Mouse (Mus musculus) frontal cortex, adult 2 months (tissue): ENCODE results near the gene Hmga2. TPM values are rescaled to one million over a fixed set of nuclear protein-coding genes. Genes with fewer than 3 reads are reported as not detected.
"Not testable (repeated sequence)": the region's sequence is repeated elsewhere in the genome, so short reads cannot be mapped to it uniquely, and the experiment has no call there.

Experiments
- DNase-seq, 2 experiments: peaks; one replicate each; pipeline ENCODE4 v3.0.0; 2022; ENCODE audit warnings: low spot score in 1 of 2; ENCODE audit errors: extremely low spot score in 1 of 2
- polyA plus RNA-seq: library from polyadenylated mRNA; depleted of rRNA; stranded (reverse); fragments of >200 nt; gene quantifications from 2 replicates; pipeline ENCODE4 v1.2.3, GENCODE M21; 2012

Hmga2 gene
- polyA plus RNA-seq, 1 experiment: not detected

DNA sequence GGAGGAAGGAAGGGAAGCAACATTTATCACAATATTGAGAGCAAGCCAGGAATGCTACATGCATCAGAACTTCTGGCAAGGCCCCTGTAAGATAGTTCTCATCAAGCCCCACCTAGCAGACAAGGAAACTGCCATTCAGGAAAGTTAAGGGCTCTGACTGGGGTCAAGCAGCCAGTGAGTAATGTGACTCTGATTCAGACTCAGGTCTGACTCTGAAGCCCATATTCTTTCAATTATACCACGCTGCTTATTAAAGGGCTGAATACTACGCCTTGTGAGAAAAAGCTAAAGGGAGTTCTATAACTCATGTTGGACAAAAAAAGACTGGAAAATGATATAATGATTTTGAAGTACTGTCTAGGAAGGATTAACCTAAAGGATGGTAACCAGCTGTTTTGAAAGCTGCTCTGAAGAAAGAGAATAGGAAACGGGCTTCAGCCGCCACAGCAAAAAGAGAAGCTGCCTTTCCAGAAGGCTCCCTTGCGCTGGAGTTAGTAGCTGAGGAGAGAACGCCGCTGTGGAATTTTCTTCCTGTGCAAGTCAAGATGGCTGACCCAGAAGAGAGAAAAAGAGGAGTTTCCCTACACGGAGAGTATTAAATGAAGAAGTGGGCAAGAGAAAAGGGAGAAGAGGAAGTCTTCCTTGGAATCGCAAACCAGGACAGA, 76.3 kb downstream of the Hmga2 start:
- no peak for DNase-seq

DNA sequence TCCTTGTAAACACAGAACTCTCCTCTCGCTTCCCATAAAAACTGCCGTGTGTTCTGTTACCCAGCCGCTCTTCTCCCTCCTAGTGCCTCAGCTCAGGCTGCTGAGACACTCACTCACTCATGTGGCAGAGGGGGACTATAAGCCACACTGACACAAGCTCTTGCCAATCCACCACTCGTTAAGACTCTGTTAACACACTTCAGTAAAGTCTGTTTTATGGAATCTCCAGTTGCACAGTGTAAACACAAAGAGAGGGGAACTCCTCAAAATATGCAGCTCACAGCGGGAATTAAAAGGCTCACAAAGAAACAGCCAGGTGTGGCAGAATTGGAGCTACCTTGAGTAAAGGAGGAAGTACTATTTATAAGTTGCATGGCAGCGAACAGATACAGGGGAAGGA, 77.5 kb downstream of the Hmga2 start:
- no peak for DNase-seq

DNA sequence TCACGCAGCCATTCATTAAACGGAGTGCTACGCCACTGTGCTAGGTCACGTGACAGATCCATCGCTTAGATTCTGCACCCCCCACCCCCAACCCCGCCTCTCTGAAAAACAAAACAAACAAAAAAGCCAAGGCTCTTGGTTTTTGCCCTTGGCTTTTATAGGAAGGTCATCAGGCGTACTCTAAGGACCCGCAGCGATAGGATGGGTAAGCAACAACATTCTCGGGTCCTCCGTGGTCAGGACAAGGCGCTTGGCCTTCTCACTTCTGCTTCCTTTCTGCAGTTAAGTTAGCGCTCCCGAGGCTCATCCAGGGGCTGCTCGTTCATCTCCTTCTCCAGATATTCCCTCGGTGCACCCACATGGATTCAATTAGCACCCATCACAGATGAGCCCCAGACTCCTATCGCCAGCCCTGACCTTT, 79.0 kb downstream of the Hmga2 start:
- no peak for DNase-seq

DNA sequence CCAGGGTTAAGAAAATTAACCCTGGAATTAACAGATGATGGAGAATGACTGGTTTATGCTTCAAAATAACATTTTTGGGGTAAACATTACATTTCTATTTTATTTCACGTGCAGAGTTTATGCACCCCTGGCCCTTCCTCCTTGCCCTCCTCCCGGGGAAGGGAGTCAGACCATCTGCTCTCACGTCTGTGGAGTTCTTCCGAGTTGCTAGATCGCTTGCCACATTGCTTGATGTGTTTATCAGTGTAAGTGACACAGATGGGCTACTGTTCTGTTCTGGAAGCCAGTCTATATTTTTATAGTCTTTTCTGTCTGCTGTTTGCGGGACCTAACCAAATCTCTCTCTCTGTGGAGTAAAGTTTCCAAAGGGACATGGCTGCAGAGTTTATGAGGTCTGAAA, 80.7 kb downstream of the Hmga2 start:
- DNase-seq: no peak

DNA sequence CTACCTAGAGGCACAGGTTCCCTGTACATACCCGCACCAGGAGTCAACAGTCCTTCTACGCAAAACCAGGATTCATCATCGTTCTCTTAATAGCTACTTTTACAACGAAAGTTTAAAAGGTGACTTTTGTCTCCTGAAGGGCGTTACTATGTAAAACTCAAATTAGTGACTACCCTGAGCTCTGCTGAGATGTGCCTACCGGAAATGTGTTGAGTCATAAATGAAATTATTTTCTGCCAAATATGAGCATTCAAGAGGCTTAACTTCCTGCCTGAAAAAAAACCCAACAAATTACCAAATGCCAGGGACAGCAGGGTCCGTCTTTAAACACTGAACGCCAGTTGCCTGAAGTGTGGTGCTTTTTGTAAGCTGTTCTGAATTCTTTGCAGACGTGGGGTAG, 81.5 kb downstream of the Hmga2 start:
- no peak for DNase-seq

DNA sequence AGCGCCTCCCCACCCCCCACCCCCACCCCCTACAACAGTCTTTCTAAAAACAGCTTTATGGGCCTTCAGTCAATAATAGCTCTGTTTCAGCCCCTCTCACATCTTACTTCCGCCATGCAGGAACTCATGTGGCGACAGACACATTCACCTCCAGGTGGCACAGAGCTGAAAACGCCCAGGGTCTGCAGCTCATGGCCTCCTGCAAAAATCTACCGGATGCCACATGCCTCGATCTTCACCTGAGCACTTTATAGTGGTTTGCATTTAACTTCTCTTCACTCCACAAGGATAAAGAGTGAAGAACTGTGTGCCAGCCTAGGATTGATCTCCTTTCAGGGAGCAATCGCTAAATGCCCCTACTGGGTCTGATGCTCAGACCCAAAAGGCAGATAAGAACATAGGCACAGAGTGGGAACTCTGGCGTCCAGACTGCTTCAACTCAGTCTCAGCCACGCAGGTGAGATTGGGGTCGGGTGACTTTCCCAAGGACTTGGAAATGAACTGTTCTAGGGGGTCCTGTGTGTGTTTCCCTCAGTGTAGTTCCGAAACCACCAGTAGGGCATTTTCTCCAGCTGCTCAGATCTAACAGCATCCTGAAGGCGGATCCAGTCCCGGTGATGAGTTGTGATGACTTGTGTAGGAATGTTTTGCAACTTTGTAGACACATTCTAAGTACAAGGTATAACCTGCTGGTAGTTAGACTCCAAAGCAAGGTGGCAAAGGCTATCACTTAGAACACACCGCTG, 84.1 kb downstream of the Hmga2 start:
- DNase-seq: no peak

DNA sequence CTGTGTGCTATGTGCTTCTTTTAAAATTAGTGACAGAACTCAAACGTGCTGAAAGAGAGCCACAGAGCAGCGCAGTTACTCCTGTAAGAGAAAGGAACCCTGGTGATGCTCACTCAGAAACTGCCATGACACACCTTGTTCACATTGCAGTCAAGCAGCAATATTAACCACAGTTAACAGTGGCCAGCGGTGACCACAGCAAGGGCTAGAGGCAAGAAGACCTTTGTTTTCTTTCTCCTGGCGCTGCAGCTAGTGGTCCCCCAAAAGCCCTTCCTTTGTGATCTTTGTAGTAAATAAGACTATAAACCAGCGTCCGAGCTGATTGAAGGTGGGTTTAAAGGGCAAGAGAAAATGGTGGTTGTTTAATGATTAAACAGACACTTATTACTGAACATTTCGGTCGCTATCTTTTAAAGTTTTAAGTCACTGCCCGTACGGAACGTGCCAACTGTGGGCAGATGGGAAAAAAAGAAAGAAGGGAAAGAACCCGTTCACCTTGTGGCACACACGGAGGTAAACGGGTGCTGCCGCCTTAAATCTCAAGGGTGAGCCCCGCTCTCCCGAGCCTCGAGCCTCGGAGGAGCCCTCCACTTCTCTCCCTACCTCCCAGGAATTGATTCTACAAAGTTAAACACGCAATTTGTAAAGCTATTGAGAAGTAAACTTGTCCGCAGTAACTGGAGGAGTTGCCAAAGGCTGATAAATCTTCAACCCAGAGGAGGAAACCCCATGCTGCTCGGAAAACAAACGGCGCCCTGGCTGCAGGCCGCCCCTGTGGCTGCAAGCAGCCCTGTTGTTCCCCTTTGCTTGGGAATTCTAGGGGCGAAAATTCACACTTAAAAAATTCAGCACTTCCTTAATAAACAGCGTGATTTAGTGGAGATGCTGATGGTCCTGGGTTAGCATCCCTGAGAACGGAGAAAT, 85.1 kb downstream of the Hmga2 start:
- no peak for DNase-seq

DNA sequence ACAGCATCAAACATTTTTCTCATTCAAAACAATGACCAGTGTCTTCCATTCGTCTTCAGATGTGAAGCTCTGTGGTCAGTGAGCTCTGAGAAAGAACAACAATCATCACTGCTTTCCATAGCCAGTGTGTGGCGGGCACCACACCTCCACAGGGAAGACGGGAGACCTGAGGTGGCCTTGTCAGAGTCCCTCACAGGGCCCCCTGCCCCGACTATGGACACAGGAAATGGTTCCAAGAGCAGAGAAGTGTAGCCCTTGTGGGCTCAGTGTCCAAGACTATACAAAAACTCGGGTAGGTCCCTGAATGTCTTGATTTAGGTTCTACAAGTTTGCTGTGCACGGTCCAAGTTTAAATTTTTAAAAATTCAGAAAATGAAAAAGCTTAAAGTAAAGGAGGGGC, 86.6 kb downstream of the Hmga2 start:
- no peak for DNase-seq

DNA sequence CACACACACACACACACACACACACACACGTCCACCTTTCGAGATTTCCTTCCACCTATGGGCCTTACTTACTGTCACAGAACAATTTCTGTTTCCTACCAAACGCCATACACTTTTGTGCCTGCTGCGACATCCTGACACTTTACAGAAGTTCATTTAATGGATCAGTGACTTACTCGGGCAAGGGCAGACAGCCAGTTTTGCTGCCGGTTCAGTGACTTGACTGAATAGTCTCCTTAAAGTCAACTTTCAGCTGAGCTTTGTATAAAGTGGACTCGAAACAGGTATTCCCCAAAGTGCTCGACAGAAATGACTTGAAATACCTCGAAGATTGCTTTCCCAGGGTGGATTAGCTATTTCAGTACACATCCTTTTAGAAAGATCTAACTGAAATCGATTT, 87.3 kb downstream of the Hmga2 start:
- DNase-seq: no peak

DNA sequence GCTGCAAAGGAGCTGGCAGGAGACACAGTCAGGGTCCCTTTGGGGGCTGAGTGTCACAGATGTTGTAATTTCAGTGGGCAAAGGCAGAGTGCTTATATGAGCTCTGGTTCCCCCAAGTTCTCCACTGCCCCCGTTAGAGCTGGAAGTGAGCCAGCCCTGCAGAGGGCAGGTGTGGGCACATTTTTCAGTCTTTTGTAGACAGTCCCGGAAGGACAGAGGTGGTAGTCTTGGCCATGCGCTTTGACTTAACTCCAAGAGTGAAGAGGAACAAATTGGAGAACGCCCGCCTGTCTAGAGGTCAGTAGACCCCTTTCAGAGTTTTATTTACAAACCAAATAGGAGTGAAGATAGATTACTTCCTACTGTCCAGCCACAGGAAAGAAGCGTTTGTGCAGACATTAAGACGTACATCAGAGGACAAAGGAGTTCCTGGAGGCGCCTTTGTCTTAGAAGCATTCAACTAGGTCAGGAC, 87.8 kb downstream of the Hmga2 start:
- no peak for DNase-seq

DNA sequence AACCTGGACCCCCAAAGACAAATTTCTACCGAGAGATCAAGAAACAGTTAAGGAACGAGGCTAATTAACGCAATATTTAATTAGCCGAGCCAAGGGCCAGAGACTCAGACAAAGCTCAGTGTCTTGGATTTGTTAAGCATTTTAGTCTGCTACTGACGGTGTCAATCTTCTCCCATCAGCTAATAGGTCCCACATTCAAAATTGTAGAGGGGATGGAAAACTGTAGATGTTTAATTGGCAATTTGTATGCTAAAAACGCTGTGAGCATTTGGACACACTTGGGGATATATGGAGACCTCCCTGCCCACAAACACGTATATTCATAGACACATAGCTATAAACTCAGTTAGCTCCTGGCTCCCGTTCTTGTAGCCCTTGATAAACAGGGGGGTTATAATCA, 89.2 kb downstream of the Hmga2 start:
- DNase-seq: no peak

DNA sequence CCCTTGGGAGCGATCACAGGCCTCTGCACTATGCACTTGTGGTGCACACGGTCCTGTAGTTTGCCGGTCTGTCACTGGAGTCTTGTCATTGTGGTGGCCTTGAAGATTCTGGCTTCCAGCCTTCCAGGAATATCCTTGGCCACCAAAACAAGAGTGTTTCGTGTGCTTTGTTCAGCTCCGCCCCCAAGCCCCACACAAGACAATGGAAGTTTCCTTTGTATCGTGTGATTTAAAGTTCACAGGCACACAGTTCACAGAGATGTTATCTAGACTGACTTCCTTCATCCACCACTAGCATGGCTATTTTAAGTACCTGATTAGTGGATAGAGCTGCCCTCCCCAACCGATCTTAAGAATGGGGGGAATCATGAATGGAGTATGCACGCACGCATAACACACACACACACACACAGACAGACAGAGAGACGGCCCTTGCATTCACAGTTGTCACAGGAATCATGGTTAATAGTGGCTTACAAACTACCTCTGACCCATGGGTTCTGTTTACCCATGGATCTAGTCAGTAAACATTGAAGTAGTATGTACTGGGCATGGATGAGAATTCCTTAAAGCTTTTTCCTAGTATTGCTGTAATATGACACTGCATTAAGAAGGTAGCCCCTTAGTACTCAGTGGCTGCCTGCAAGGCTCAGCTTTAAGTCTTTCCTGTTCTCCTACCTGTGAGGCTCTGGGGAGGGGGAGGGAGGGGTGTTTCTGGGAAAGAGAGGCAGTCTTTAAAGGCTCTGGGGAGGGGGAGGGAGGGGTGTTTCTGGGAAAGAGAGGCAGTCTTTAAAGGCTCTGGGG, 91.3 kb downstream of the Hmga2 start:
- DNase-seq: no peak

DNA sequence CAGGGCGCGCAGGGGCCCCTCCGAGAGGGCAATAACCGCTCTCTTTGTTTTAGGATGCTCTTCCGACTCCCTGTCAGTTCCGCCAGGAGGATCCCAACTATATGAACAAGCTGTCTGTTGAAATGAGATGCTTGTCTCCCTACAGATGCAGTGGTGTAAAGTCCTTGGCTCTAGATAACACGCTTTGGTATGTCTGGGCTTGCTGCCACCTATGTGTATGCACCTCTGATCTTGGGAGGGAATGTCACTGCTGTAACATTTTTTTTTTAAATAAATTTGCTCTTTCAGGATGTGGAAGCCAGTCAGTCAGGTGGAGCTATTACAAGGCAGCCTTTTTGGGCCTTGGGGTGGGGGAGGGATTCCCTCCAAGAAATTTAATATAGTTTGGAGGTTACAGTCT, 92.2 kb downstream of the Hmga2 start:
- DNase-seq: no peak

DNA sequence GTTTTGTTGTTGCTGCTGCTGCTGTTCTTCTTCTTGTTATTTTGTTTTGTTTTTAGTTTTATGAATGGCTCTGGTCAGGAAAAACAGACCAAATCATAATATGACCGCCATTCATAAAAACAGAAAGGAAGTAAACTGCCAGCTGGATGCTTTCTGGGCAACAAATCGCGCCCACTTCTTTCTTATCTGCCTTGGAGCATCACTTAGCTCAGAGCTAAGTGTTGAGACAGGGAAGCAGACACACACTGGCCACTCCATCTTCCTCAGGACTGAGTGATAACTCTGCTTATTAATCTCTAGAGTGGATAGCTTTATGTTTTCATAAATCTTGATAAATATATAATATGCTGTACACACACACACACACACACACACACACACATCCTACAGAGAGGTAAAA, 98.5 kb downstream of the Hmga2 start:
- no peak for DNase-seq

DNA sequence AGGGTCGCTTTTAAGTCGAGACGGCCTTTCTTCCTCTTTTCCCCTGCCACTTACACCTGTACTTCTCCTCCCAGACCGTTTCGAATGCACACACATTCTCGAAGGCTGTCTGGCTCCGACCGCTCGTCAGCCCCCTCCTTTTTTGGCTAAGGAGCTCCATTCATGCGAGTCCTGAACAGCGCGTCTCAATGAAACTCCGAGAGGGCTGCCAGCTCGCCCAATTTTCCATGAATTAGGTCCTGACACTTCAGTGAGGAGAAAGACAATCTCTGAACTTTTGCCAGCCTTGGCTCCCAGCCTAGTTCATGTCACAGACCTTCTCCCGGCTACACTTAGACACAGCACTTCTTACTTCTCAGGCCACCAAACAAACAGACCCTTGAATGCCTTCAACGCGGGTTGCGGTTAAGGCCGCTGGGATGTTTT, 98.9 kb downstream of the Hmga2 start:
- peak; percentile 74 to 85 for DNase-seq

DNA sequence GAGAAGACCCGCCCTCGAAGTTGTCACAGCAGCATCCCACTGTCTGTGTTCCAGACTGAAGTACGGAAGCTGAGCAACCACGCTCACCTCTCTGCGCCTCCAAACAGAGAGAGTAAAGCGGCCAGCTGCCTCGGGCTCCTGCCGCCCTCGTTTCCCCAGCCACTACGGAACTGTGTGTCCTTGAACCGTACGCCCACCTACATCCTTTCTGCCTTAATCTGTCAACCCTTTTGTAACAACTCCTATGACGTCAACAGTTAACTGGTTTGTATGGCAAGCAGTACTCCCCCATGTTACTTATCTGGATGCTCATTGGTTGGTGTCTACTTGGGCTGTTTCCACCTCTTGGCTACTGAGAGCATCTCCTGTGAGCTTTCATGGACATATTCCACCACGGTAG, 100.8 kb downstream of the Hmga2 start:
- no peak for DNase-seq

DNA sequence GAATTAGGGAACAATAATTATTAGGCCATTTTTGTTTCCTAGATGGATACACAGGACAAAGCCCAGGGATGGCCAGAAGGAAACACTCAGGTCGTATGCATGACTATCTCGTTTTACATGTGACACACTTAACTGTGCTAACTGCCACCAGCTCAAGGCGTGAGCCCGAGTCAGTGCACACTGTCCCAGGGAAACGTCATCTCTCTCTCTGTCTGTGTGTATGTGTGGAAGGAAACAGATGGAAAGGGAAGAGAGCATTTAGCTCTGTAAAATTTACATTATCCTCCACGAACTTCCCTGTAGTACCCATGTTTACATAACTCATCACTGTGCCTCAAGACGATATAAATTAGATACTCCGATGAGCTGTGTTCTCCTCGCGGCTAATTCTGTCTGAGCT, 105.1 kb downstream of the Hmga2 start:
- DNase-seq: no peak

DNA sequence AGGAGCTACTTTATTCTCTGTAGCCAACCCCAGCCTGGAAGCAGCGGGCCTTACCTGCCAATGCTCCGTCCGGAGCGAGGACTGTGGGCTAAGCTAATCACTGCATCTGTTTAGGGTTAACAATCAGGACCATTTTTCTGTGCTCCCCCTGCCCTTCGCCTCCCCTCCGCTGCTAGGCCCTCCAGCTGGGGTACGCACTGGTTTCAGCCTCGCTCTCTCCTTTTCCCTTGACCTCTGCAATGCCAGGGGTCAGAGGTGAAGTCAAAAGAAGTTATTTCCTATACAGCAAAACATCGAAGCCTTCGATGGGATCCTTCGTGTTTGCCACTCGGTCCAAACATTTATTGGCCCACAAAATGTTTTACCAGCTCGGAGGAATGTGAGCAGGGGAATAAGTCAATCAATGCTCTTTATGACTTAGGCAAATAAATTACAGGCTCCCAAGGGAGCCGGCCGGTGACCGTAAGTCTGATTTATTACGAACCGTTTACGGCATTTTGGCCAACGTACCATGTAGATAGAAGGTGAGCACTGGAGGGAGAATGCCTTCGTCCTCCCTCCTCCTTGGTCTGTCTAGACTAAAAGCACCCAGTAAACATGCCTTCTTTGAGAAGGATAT, 107.0 kb downstream of the Hmga2 start:
- no peak for DNase-seq

DNA sequence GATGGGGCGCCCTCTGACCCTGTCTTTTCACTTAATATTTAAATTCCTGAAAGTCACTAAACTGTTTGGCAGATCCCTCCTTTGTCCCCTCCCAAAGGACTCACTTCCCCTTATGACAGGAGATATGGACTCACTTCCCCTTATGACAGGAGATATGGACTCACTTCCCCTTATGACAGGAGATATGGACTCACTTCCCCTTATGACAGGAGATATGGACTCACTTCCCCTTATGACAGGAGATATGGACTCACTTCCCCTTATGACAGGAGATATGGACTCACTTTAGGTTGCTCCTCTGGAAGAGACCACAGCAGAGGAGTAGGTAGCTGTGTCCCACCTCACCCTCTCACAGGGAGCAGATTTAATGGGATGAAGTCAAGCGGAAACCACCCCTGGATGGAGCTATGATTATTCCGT, 110.1 kb downstream of the Hmga2 start:
- not testable (repeated sequence) for DNase-seq
